Mouse (Mus musculus): ENCODE measurements around the gene Igsf6. TPM values are rescaled to one million over a fixed set of nuclear protein-coding genes. Genes with fewer than 3 reads are reported as not detected.

The Igsf6 gene
- total RNA-seq, 2 experiments from 2014 or later: 3.7 TPM; not detected in 1

Other genes with a start within 250 kb of the Igsf6 start
- gene Eef2k, start 231.7 kb downstream of the Igsf6 start, total RNA-seq (2014; fragmentation: Nextera tagmentation): 42.3 and 63.0 TPM in 2 replicates
- 49.9 and 52.6 TPM in 2 replicates for gene Eef2k, start 231.7 kb downstream of the Igsf6 start, total RNA-seq (2017)
- 36.0 and 40.6 TPM in 2 replicates for gene Polr3e, start 156.8 kb downstream of the Igsf6 start, total RNA-seq (2014; fragmentation: Nextera tagmentation)
- gene Polr3e, start 156.8 kb downstream of the Igsf6 start, total RNA-seq (2017): 32.4 and 36.6 TPM in 2 replicates
- 32.2 and 39.0 TPM in 2 replicates for gene Cdr2, start 92.3 kb downstream of the Igsf6 start, total RNA-seq (2014; fragmentation: Nextera tagmentation)
- 42.9 and 61.6 TPM in 2 replicates for gene Cdr2, start 92.3 kb downstream of the Igsf6 start, total RNA-seq (2017)
- 0.33 TPM in 1 of 2 replicates, not detected in the other for gene Mfsd13b, start 92.1 kb downstream of the Igsf6 start, total RNA-seq (2014; fragmentation: Nextera tagmentation)
- gene Mfsd13b, start 92.1 kb downstream of the Igsf6 start, total RNA-seq (2017): not detected in 2 replicates
- gene Mettl9, start 40.1 kb downstream of the Igsf6 start, total RNA-seq (2014; fragmentation: Nextera tagmentation): 45.9 and 68.5 TPM in 2 replicates
- 73.7 and 91.7 TPM in 2 replicates for gene Mettl9, start 40.1 kb downstream of the Igsf6 start, total RNA-seq (2017)
- 0.17 and 0.42 TPM in 2 replicates for gene Otoa, start 7.1 kb upstream of the Igsf6 start, total RNA-seq (2014; fragmentation: Nextera tagmentation)
- gene Otoa, start 7.1 kb upstream of the Igsf6 start, total RNA-seq (2017): 0.34 TPM in 1 of 2 replicates, not detected in the other

All from megakaryocyte-erythroid progenitor cell, adult 5-6 weeks (primary cell).